ENCODE assay signal across 8 mouse cellular contexts in genomic region chr17:6054934-6055355, GRCm38 (mm10). TPM values are rescaled to one million over a fixed set of nuclear protein-coding genes. Genes with fewer than 3 reads are reported as not detected.
DNase-seq lines count a peak whose midpoint lies in the region; ATAC-seq and TF ChIP-seq lines count a peak whose summit lies in the region.

No protein-coding gene starts in this region.

- H3K4me2 ChIP-seq in kidney, embryonic 14.5 days (replicated peaks; ENCODE audit: low read depth, low read length): no peak overlapping the region

- H3K4me3 ChIP-seq in kidney, embryonic 14.5 days (ENCODE audit: low read length): no peak overlapping the region
- H3K4me3 ChIP-seq in ES-Bruce4 (ENCODE audit: low read depth, low read length): no peak overlapping the region

- TF ChIP-seq EP300 in ES-Bruce4 (IDR thresholded peaks at IDR 0.05; ENCODE audit: insufficient read depth, low read depth, low read length): no peak

- intact Hi-C loops in left cerebral cortex, postnatal 4 days (cut with DNase I): no loop called here

- peaks cover 2% of the 10 kb centered on the region; the same call in 1 of the 2 replicates for H3K36me3 ChIP-seq in kidney, embryonic 14.5 days (ENCODE audit: control insufficient read depth, insufficient read depth, low read length)
- H3K36me3 ChIP-seq in ES-Bruce4 (ENCODE audit: control insufficient read depth, insufficient read depth, low read length, poor library complexity, severe bottlenecking): peaks cover 5% of the 10 kb centered on the region; the same call in 1 of the 2 replicates

- no peaks in the 10 kb centered on the region for H3K27me3 ChIP-seq in kidney, embryonic 14.5 days (ENCODE audit: control insufficient read depth, insufficient read depth, low read length)
- H3K27me3 ChIP-seq in ES-Bruce4 (ENCODE audit: control insufficient read depth, insufficient read depth, low read length, poor library complexity, severe bottlenecking): no peaks in the 10 kb centered on the region

- no peak for TF ChIP-seq POLR2A in ES-Bruce4 (IDR thresholded peaks at IDR 0.05; ENCODE audit: insufficient read depth, low read length)

- no peak overlapping the region for H3K9ac ChIP-seq in kidney, embryonic 14.5 days (ENCODE audit: low read depth, low read length)
- H3K9ac ChIP-seq in ES-Bruce4 (ENCODE audit: low read depth, poor library complexity, severe bottlenecking): no peak overlapping the region

- no peaks in the 10 kb centered on the region for H3K4me1 ChIP-seq in kidney, embryonic 14.5 days (ENCODE audit: control insufficient read depth, insufficient read depth, low read length)
- H3K4me1 ChIP-seq in ES-Bruce4 (ENCODE audit: control insufficient read depth, insufficient read depth, low read length): no peaks in the 10 kb centered on the region

- no peak overlapping the region for H3K27ac ChIP-seq in kidney, embryonic 14.5 days (ENCODE audit: low read depth, low read length)
- peak overlapping the region; percentile 41; the same call in 1 of the 2 replicates for H3K27ac ChIP-seq in ES-Bruce4 (ENCODE audit: insufficient read depth, low read length)

- WGBS in kidney, embryonic 14.5 days: 21% methylated on average over 5 of the region's 5 CpGs

- H3K9me3 ChIP-seq in kidney, embryonic 14.5 days (ENCODE audit: control insufficient read depth, low read length): no peaks in the 10 kb centered on the region
- H3K9me3 ChIP-seq in ES-Bruce4 (replicated peaks; ENCODE audit: control insufficient read depth, insufficient read depth, low read length, poor library complexity, severe bottlenecking): no peaks in the 10 kb centered on the region

- no peak for ATAC-seq in kidney, embryonic 14.5 days (ENCODE audit: low FRiP score, low TSS enrichment)
- peak; percentile 68 for ATAC-seq in erythroblast, adult 5-6 weeks (replicated peaks; ENCODE audit: low FRiP score, poor library complexity, severe bottlenecking)

- TF ChIP-seq CTCF in ES-Bruce4 (IDR thresholded peaks at IDR 0.05; ENCODE audit: low read depth, low read length): peak; percentile 28

- peak; percentile 22 for DNase-seq in kidney, adult 11 months
- peak; percentile 76 for DNase-seq in adipocyte (ENCODE audit: low spot score)
- peak; percentile 19 for DNase-seq in left cerebral cortex, postnatal 4 days
- DNase-seq in natural killer cell, adult 2 months (ENCODE audit: low spot score in 2 of 2): peak; percentile 40 to 63
- no peak for DNase-seq in right cerebral cortex, postnatal 36 days (ENCODE audit: low spot score in 2 of 2)

RNA-seq across cellular contexts. Expression of gene Serac1, which starts 24.6 kb away (rescaled TPM):
- 4.3 and 6.6 TPM in 2 replicates for polyA plus RNA-seq in kidney, embryonic 14.5 days (2014; fragmentation: Nextera tagmentation; extraction: Ambion mirVana)
- 22.6 and 25.8 TPM in 2 replicates for polyA plus RNA-seq in ES-Bruce4 (2011; ENCODE audit: insufficient read depth, insufficient read length, low read depth, missing spikeins)
- 1.3 TPM in 1 of 2 replicates, not detected in the other for total RNA-seq in erythroblast, adult 5-6 weeks (2015; ENCODE audit: low replicate concordance)
- 2.4 TPM in 1 of 2 replicates, not detected in the other for total RNA-seq in erythroblast, adult 5-6 weeks (2017; ENCODE audit: low replicate concordance)
- 10 to 100 TPM; 18.7 to 19.8 TPM for total RNA-seq in left cerebral cortex, postnatal 4 days (2021)

RNA-seq across cellular contexts. Expression of gene Gtf2h5, which starts 24.6 kb away (rescaled TPM):
- polyA plus RNA-seq in kidney, embryonic 14.5 days (2014; fragmentation: Nextera tagmentation; extraction: Ambion mirVana): 180 and 218 TPM in 2 replicates
- polyA plus RNA-seq in ES-Bruce4 (2011; ENCODE audit: insufficient read depth, insufficient read length, low read depth, missing spikeins): 69.7 and 71.4 TPM in 2 replicates
- total RNA-seq in erythroblast, adult 5-6 weeks (2015; ENCODE audit: low replicate concordance): 13.8 and 27.4 TPM in 2 replicates
- total RNA-seq in erythroblast, adult 5-6 weeks (2017; ENCODE audit: low replicate concordance): 14.9 and 15.5 TPM in 2 replicates
- total RNA-seq in left cerebral cortex, postnatal 4 days (2021): 100 to 1,000 TPM; 168 to 169 TPM

RNA-seq across cellular contexts. Expression of gene Tulp4, which starts 51.3 kb away (rescaled TPM):
- 73.7 and 86.4 TPM in 2 replicates for polyA plus RNA-seq in kidney, embryonic 14.5 days (2014; fragmentation: Nextera tagmentation; extraction: Ambion mirVana)
- 59.4 and 61.8 TPM in 2 replicates for polyA plus RNA-seq in ES-Bruce4 (2011; ENCODE audit: insufficient read depth, insufficient read length, low read depth, missing spikeins)
- total RNA-seq in erythroblast, adult 5-6 weeks (2015; ENCODE audit: low replicate concordance): 0.77 and 4.4 TPM in 2 replicates
- 3.9 and 4.3 TPM in 2 replicates for total RNA-seq in erythroblast, adult 5-6 weeks (2017; ENCODE audit: low replicate concordance)
- 100 to 1,000 TPM; 431 to 468 TPM for total RNA-seq in left cerebral cortex, postnatal 4 days (2021)

Comparison
In these comparisons a context has a peak if more than half of its experiments do, and no peak if none do; other contexts are left out.
1. DNase-seq: peak in kidney, adult 11 months (single experiment), adipocyte (single experiment), left cerebral cortex, postnatal 4 days (single experiment) and natural killer cell, adult 2 months (2 of 2); none in right cerebral cortex, postnatal 36 days (0 of 2).
2. RNA of gene Serac1, which starts 24.6 kb away (total RNA-seq): 18.7 to 19.8 TPM in left cerebral cortex, postnatal 4 days; 1.3 to 2.4 TPM in erythroblast, adult 5-6 weeks; every median in the first group is over 4 times any median in the second.
3. RNA of gene Gtf2h5, which starts 24.6 kb away (total RNA-seq): 168 to 169 TPM in left cerebral cortex, postnatal 4 days; 13.8 to 27.4 TPM in erythroblast, adult 5-6 weeks; every median in the first group is over 4 times any median in the second.
4. RNA of gene Tulp4, which starts 51.3 kb away (total RNA-seq): 431 to 468 TPM in left cerebral cortex, postnatal 4 days; 0.77 to 4.4 TPM in erythroblast, adult 5-6 weeks; every median in the first group is over 10 times any median in the second.